8 mouse cellular contexts compared by ENCODE assay signal in genomic region chr9:109894413-109895090, GRCm38 (mm10). TPM values are rescaled to one million over a fixed set of nuclear protein-coding genes. Genes with fewer than 3 reads are reported as not detected.
DNase-seq lines count a peak whose midpoint lies in the region; ATAC-seq and TF ChIP-seq lines count a peak whose summit lies in the region.

No protein-coding gene starts in this region.

- TF ChIP-seq CTCF in Patski (IDR thresholded peaks at IDR 0.05), result peak; percentile 83

- H3K27me3 ChIP-seq in Patski, result no peaks in the 10 kb centered on the region
- no peaks in the 10 kb centered on the region for H3K27me3 ChIP-seq in hindbrain, embryonic 13.5 days

- POLR2A ChIA-PET in Patski (lab: Charles Lee), result interaction anchor here (0.7 kb wide), 1 partner anchor 17 kb away, joined by 3 read pairs; no protein-coding TSS in a partner anchor

- no peak overlapping the region for H3K4me2 ChIP-seq in hindbrain, embryonic 13.5 days

- no peaks in the 10 kb centered on the region for H3K9me3 ChIP-seq in hindbrain, embryonic 13.5 days

- 31% methylated on average over 6 of the region's 6 CpGs for WGBS in hindbrain, embryonic 13.5 days

- CTCF ChIA-PET in Patski (lab: Charles Lee), result interaction anchor here (1.1 to 2.9 kb wide), 16 partner anchors 10 to 187 kb away, joined by 3 to 9 read pairs (median 5); no protein-coding TSS in a partner anchor

- H3K36me3 ChIP-seq in hindbrain, embryonic 13.5 days, result peaks cover 42% of the 10 kb centered on the region

- in situ Hi-C loops in Patski (cut with MboI; ENCODE audit: low pct_unique_long_range_greater_than_20kb), result loop anchor here (5.0 kb wide), 3 partner anchors 43 to 178 kb away; no protein-coding TSS in a partner anchor

- no peak overlapping the region for H3K4me3 ChIP-seq in hindbrain, embryonic 13.5 days

- H3K9ac ChIP-seq in hindbrain, embryonic 13.5 days, result peak overlapping the region; percentile 65

- ATAC-seq in Patski, result peak; percentile 88
- ATAC-seq in hindbrain, embryonic 13.5 days (ENCODE audit: low FRiP score), result peak; percentile 81

- H3K4me1 ChIP-seq in hindbrain, embryonic 13.5 days (replicated peaks), result peaks cover 5% of the 10 kb centered on the region

- DNase-seq in Patski (ENCODE audit: low read depth, low spot score), result no peak
- DNase-seq in cerebellum, postnatal 10 days, result peak; percentile 79 to 82
- DNase-seq in frontal cortex, postnatal 25 days (ENCODE audit: low spot score in 2 of 2), result peak; percentile 24 to 68
- DNase-seq in layer of hippocampus, postnatal 14 days (ENCODE audit: low spot score in 2 of 2), result peak; percentile 70 to 84
- DNase-seq in lung, postnatal 10 days, result peak; percentile 88
- DNase-seq in retina, postnatal 1 day, result peak; percentile 87
- DNase-seq in yolk sac, embryonic 10.5 days (ENCODE audit: low spot score), result peak; percentile 80

- peak overlapping the region; percentile 83 for H3K27ac ChIP-seq in hindbrain, embryonic 13.5 days

RNA-seq across cellular contexts. Expression of gene Cdc25a, which starts 19.2 kb away (rescaled TPM):
- 16.3 TPM for polyA plus RNA-seq in Patski (2021)
- polyA plus RNA-seq in hindbrain, embryonic 13.5 days (2015; fragmentation: Nextera tagmentation; extraction: Ambion mirVana), result 18.0 and 18.5 TPM in 2 replicates
- 1 to 10 TPM; 5.1 to 6.5 TPM for total RNA-seq in layer of hippocampus, postnatal 14 days (2021)

RNA-seq across cellular contexts. Expression of gene Map4, which starts 36.7 kb away (rescaled TPM):
- polyA plus RNA-seq in Patski (2021), result 143 TPM
- polyA plus RNA-seq in hindbrain, embryonic 13.5 days (2015; fragmentation: Nextera tagmentation; extraction: Ambion mirVana), result 156 and 166 TPM in 2 replicates
- 100 to 1,000 TPM; 625 to 628 TPM for total RNA-seq in layer of hippocampus, postnatal 14 days (2021)

RNA-seq across cellular contexts. Expression of gene Camp, which starts 45.1 kb away (rescaled TPM):
- not detected for polyA plus RNA-seq in Patski (2021)
- polyA plus RNA-seq in hindbrain, embryonic 13.5 days (2015; fragmentation: Nextera tagmentation; extraction: Ambion mirVana), result 0.84 and 1.3 TPM in 2 replicates
- not detected for total RNA-seq in layer of hippocampus, postnatal 14 days (2021)
